Mouse (Mus musculus) left cerebral cortex, postnatal 14 days (tissue): Measurements from ENCODE around the gene Bcor. TPM values are rescaled to one million over a fixed set of nuclear protein-coding genes. Genes with fewer than 3 reads are reported as not detected.

ENCODE experiments used
- DNase-seq, 2 experiments: peaks; one replicate each; pipeline ENCODE4 v3.0.0; 2021 to 2022; ENCODE audit warnings: low spot score in 2 of 2, mixed read lengths in 1 of 2
- intact Hi-C: fragments of 180-260 bp; cut with DNase I; formaldehyde crosslinking; loops from one replicate; pipeline ENCODE4 v1.15.1; 2025
- total RNA-seq, 2 experiments: library from RNA; stranded (reverse); gene quantifications; 2 replicates each; pipeline ENCODE4 v1.2.3; 2021

Gene Bcor
- total RNA-seq, 2 experiments from 2014 or later, result 27.1 to 27.4 TPM

DNA sequence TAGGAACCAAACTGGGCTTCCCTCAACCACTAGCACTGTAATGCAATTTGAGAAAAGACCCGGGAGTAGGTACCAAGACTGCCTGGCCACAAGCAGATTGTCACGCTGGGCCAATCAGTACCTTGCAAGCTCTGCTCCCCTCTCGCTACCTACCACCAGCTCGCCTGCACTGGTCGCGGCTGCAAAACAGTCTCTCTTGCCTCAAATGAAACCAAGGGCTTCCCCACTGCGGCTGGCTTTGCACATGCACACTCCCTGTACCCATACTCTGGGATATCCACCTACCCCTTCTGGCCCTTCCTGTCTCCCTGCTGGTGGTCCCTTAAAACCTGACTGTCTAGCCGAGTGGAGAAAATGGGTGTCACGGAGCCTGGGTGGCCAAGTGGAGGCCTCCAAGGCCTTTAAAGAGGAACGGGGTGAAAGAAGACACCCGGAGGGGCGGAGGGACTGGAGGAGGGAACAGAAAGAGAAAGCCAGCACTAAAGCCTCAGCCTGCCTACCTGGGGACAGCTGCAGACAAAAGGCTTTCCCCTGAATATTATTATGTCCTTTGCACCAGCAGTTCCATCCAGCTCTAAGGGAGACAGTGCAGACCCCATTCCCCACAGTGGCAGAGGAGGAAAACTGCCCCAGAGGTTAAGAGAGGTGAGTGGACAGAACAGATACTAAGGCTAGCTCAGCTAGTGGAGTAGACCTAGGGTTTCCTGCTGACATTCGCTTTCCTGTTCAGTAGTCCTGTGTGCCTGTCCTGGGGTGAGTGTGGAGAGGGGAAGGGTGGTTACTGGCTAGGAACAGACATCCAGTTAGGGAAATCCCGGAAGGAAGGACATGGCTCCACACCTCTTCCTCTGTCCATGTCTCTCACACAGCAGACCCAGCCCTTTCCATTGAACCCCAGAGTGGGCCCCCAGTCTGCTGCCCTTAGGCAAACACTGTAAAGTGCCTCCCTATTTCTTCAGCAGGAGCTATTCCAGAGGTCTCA is 30.0 kb downstream of the Bcor start:
- intact Hi-C loops, result no loop called here

DNA sequence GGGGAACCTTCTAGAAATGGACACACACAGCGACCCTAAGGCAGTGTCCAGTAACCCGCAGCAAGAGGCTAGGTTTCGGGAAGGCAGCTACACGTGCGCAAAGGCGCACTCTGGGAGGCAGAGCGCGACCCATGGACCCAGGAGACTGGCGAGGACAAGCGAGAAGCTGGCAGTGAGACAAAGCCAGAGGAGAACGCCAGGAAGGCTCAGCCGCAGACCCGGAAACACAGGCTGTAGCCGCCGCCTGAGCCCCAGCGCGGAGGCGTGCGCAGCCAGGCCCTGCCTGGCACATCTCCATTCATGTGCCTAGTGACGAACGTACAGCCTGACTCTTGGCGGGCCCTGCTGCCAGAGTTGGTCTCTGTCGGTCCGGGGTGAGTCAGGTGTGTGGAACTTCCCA is 30.9 kb downstream of the Bcor start:
- intact Hi-C loops, result no loop called here
- DNase-seq, result peak in 1 of 2 experiments; percentile 45

More for the DNA sequence above, 30.0 kb downstream of the Bcor start:
- DNase-seq, result no peak

DNA sequence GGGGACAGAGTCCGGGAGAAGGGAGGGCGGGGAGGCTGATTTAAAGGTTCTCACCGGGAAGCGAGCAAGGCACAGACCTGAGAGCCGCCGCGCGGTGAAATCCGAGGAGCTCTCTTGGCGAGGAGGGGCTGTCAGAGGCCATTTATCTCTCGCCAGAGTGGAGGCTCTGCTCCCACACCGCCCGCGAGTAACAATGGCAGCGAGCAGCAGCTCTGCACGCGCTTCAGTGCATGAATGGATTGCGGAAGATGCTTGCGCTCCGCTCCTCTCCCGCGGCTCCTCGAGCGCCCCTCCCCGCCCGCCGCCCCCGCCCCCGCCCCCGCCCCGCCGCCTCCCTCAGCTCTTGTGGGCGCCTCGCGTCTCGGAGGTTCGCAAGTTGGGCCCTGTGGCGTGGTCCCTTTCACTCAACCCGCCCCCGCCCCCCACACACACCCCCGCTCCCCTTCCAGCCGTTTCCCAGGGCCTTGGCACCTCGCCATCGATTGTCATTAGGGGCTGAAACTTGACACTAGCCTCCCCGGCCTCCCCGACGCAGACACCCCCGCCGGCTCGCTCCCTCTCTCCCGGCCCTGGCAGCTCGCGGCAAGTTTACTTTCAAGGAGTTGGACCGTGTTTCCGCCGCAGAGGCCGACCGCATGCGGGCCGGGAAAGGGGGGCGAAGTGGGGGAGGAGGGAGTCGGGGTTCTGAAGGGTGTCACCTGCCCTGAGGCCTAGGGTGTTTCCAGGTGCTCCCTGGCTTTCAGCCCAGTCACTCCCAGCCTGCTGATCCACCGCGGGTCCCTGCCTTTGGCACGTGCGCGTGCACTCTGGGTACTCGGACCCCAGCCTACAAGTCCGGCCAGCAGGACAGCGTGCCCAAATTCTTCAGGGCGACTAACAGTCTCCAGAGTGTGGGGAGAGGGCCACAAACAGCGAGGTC is 31.7 kb downstream of the Bcor start:
- no peak for DNase-seq

DNA sequence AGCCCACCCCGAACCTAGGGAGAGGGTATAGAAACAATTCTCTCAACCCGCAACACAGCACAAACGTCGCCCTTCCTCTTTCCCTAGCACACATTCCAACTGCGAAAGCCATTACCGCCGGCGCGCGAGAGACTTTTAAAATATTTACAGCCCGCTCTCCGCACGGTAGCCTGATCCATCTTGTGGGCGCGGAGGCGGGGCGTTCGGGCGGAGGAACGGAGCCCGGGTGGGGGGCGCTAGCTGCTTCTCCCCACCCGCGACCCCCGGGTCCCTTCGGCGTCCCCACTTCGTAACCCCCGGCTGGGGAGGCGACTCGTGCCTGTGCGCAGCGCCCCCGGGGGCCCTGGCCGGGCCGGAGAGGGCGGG is 32.4 kb downstream of the Bcor start:
- DNase-seq, result no peak

More for the DNA sequence above, 31.7 kb downstream of the Bcor start:
- intact Hi-C loops, result loop anchor here (1.0 kb wide), 1 partner anchor 37 kb away; no protein-coding TSS in a partner anchor

DNA sequence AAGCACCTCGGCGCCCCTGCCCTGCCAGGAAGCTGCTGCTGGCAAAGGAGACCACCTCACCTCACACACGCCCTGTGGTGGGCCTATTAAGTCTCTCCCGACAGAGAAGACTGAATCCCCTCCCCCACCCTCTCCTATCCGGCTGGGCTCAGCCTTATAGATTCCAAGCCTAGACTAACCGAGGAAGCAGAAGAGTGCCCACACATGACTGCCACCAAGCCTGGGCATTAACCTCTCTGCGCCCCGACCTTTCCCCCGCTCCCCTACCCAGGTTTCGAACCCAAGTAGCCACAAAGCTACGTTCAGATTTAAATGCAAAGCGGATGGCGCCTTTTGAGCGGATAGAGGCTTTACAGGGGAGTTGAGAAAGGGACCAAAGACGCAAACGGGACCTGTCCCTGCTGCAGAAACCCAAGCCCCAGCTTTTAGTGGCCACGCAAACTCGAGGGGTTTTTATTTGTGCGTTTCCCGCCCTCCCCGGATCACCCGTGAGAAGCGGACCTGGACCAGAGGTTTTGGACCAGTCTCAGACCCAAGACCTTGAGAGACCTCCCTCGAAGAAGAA is 33.0 kb downstream of the Bcor start:
- intact Hi-C loops, result no loop called here
- no peak for DNase-seq

More for the DNA sequence above, 32.4 kb downstream of the Bcor start:
- intact Hi-C loops, result loop anchor here (1.0 kb wide), 1 partner anchor 36 kb away; no protein-coding TSS in a partner anchor

DNA sequence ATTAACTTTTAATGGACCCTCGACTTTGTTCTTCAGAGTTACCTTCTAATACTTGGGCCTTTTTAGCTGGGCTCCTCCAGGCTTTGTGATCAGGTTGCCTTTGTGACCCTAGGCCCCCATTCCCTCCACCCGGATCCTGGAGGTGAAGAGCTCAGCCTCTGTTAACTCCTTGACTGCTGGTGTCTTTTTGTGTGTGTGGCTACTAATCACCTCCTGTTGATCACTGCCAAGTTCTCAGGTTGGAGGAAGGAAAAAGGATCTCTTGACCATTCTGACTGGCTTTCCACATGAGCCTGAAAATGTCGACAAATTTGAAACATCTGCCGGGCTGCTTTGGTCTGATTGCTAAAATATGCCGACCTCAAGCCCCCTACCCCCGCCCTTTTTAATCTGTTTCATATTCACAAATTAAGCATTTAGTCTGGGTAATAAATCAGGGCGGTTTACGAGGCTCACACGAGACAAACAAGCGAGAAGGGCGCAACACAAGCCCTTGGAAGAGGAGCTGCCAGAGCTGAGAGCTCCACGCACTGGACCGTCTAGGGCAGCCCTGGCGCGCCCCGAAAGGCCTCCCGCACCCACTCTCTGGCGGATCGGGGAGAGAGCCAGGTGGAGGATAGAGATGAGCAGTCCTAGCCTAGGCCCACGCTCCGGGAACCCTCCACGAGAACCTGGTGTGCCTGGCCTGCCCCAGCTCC is 33.6 kb downstream of the Bcor start:
- no peak for DNase-seq
- intact Hi-C loops, result no loop called here

DNA sequence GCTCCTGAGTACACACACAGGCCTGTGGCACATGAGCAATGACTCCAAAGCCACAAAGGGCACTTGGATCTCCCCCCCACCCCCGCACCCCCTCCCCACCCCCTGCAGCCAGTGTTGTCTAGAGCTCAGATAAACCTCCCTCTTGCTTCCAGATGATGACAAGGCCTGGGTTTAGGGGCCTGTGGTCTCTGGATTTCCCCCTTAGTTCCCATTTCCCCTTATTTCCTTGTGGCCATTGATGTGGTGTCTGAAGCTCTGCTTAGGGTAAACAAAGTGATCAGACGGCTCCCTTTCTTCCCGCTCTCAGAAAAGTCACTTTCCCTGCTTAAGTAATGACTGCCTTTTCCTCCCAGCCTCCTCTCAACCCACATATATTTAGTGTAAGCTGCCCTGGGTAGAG is 35.6 kb downstream of the Bcor start:
- DNase-seq, result no peak
- intact Hi-C loops, result no loop called here

DNA sequence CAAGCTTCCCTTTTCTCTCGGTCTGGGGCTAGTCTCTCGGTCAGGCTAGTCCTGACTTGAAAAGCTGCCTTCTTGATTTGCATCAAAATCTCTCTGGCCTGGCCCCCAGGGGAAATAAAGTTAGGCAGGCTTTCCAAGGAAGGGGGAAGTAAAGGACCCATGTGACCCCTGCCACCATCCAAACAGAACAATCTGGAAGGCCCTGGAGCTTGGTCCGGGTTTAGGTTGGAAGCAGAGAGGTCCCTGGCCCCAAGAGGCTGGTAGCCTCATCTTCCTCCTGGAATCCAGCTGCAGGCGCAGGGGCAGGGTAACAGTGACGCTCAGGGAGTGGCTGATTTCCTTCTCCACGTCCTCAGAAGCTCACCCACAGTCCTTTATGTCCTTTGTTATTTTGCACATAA is 36.5 kb downstream of the Bcor start:
- no peak for DNase-seq
- intact Hi-C loops, result no loop called here

DNA sequence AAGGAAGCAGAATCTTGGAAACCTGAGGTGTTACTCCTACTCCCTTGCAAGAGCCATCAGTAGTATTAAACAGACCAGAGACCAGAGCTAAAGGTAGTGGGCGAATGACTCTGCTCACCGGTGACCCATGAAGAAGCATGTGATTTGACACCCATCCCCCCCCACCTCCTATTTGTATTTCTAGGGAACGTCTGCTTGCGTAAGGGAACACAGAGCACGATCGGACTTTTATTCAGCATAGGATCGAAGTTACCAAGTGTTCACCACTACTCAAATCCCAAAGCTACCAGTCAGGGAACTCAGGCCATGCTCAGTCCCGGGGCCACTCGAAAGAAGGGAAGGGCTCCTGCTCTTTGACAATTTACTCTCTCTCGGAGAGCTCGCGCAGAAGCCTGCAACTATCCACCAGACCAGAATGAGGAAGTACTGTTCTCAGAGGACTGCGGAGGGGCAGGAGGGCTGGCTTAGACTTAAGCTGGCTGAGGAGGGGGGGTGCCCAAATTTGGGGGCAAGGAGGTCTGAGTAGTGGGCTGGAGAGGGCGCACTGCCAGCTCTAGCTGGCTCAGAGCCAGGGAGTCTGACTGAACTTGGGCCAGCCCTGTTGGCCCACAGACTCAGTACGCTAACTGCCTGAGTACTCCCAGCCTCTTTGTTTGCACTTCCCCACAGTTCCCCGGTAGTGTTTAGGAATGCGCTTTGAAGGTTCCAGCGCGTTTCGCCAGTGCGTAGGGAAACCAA is 37.4 kb downstream of the Bcor start:
- intact Hi-C loops, result no loop called here
- DNase-seq, result peak in 1 of 2 experiments; percentile 34

DNA sequence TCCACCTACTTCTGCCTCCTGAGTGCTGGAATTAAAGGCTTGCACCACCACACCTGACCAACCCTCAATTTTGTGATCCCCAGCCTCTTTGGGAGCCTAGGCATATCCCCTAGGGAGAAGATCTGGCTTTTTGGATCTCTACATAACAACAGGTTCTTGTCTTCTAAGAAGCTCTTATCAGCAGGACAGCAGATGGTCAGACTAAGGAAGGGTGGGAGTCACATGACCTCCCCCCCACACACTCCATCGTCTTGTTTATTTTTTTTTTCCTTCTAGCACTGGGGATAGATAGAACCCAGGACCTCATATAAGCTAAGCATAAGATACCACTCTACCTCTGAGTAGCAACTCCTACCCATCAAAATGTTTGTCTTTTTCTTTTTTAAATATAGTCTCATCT is 40.7 kb downstream of the Bcor start:
- intact Hi-C loops, result no loop called here
- no peak for DNase-seq

DNA sequence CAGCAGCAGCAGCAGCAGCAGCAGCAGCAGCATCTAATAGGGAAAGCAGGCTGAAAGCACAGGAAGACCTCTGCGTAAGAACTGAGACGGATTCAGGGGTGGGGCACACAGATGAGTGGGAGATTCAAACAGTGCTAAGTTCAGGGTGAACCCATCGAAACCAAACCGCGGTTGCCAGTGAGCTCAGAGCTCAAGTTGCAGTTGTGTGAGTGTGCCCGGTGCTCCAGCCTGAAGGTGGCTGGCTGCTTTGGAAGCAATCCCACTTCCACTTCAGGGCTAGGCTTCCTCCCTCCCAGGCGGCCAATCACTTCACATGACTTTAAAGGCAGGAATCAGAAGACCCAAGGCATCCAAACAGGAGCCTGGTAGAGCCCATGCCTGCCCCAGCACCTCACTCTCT is 44.0 kb downstream of the Bcor start:
- no peak for DNase-seq
- intact Hi-C loops, result no loop called here

DNA sequence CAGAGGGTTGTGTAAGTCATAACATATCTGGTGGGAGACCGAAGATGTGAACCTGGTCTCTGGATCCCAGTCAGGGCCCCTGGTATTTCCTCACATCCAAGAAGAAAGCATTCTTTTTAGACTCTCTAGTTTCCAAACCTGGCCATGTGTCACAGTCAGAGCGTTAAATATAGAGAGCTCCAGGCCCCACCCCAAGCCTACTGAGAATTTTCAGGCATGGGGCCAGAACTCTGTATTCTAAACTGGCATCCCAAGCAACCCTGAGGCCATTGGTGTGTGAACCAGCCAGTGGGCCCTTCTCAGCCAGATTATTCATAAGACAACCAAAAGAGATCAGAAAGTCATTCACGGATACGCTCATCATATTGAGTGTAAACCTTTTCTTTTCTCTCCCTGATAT is 48.0 kb downstream of the Bcor start:
- intact Hi-C loops, result no loop called here
- no peak for DNase-seq

DNA sequence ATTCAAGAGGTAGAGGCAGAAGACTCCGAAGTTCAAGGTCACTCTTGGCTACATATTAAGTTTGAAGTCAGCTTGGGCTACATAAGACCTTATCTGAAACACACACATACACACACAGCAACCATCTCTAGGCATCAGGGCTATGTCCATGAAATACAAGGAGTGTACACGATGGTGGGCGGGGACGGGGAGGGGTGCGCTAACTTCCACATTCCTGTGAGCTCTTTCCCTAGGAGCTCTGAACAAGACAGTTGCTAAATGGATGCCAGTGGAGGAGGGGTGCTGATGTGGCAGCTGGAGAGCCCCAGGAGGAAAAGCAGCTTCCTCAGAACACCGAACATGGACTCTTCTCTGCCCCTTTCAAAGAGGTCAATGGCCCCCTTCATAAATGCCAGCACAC is 49.6 kb downstream of the Bcor start:
- no peak for DNase-seq
- intact Hi-C loops, result no loop called here

DNA sequence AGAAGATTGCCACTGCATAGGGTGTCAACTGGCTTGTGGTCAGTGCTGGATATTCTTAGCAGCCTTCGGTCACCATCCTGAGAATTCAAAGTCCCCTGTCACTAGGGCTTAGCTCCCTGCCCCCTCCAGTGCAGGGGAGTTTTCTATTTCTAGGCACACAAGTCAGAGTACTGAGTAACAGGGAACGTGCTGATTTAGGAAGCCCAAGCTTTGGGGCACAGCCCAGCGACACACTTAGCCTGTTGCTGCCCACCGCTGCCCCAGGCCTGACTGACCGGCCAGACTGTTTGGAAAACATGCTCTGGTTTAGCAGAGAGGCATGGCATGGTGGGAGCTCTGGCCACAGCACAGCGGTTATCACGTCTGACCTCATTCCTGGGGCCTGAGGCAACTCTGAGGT is 54.8 kb downstream of the Bcor start:
- no peak for DNase-seq
- intact Hi-C loops, result no loop called here

DNA sequence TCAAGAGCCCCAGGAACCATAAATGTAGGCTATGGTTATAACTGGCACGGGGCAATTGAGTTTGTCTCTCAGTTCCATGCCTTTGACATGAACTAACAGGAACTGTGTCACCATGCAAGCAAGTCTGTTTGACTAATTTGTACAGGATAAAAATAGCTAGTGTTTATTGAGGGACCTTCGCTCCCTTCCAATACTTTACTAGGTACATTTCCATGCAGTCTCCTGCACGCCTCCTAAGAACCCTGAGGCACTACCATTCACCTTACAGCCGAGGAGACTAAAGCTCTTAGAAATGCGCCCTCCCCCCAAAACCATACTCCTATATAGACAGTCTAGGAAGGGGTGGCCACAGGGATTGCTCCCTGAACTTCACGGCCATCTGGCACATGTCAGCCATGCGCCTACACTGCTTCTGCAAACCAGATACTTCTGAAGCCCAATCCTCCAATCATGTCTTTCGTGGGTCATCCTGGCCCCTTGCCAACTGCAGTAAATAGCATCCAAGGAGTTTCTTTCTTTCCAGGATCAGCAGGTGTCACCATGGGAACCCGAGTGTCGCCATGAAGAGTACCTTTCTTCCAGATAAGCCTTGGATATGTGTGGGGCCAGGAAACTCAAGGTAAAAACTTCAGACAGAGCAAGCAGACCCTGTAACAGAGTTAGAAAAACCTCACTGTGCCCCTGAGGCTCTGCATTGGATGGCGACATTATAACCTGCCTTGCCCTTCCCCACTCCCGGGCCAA is 63.2 kb downstream of the Bcor start:
- intact Hi-C loops, result no loop called here

DNA sequence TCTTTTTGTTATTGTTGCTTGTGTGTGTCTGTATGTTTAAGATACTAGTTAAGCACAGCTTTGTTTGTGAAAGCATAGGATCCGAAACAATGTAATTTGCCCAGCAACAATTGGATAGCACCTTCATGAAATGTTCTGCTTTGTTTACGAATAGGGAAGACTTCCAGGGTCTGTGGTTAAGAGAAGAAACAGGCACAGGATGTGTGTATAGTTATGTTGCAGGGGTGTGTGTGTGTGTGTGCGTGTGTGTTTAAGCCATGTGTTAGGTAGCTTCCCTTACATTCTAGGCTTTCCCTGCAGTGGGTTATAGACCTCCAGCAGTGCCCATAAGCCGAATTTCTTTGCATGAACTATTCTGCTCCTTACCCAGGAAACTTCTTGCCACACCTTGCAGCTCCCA is 66.8 kb downstream of the Bcor start:
- DNase-seq, result no peak
- intact Hi-C loops, result loop anchor here (5.0 kb wide), 1 partner anchor 64 kb away; no protein-coding TSS in a partner anchor

More for the DNA sequence above, 63.2 kb downstream of the Bcor start:
- DNase-seq, result no peak

DNA sequence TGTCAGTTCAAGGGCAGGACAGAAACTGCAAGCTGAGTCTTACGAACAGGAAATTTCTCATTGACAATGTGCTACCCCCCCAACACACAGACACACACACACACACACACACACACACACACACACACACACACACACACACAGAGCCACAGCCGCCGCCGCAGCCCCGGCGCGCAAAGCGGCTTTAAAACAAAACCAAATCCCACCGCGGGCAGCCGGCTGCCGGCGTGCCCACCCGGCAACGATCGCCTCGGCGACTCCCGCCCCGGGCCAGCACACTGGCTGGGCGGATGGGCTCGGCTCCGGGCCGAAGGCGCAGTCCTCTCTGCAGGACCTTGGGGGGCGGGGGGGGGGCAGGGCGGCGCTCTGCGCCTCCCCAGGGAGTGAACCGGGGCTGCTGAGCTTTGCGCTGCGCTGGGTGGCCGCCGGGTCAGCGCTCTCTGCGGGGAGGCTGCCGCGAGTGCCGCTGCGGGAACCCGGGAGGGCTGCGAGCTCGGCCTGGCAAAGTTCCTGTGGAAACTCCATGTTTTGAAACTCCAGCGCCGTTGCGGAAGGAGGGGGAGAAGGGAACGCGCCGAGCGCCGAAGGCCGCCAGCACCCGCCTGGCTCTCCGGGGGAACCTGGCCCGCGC is 68.6 kb downstream of the Bcor start:
- intact Hi-C loops, result loop anchor here (1.0 to 5.0 kb wide), 2 partner anchors 37 to 66 kb away; no protein-coding TSS in a partner anchor
- DNase-seq, result peak in 1 of 2 experiments; percentile 23
